Mouse (Mus musculus) thymus, postnatal 25 days (tissue): Measurements from ENCODE around the gene Rec114.
A peak's percentile ranks its signal among the peaks of the same experiment; 100 is the strongest.

Experiments
- DNase-seq: peaks from one replicate; pipeline ENCODE4 v3.0.0; 2022

Gene Rec114

GRCm38 (mm10) chr9:58710642-58711041 lies 33.1 kb downstream of the Rec114 start:
- no peak for DNase-seq

- DNase-seq = peak; percentile 55
Observed at GRCm38 (mm10) chr9:58709939-58710338, 33.8 kb downstream of the Rec114 start.

- no peak for DNase-seq
Observed at GRCm38 (mm10) chr9:58707796-58708195, 36.0 kb downstream of the Rec114 start.

GRCm38 (mm10) chr9:58706024-58706423 lies 37.7 kb downstream of the Rec114 start:
- no peak for DNase-seq

- DNase-seq = no peak
Observed at GRCm38 (mm10) chr9:58703766-58704165, 40.0 kb downstream of the Rec114 start.

GRCm38 (mm10) chr9:58701751-58702150 lies 42.0 kb downstream of the Rec114 start:
- DNase-seq = no peak

- no peak for DNase-seq
Observed at GRCm38 (mm10) chr9:58698486-58698885, 45.3 kb downstream of the Rec114 start.

- DNase-seq = no peak
Observed at GRCm38 (mm10) chr9:58691471-58691870, 52.3 kb downstream of the Rec114 start.

- DNase-seq = no peak
Observed at GRCm38 (mm10) chr9:58690701-58691100, 53.1 kb downstream of the Rec114 start.

GRCm38 (mm10) chr9:58688076-58688475 lies 55.7 kb downstream of the Rec114 start:
- DNase-seq = no peak

- DNase-seq = no peak
Observed at GRCm38 (mm10) chr9:58685290-58685689, 58.5 kb downstream of the Rec114 start.

- DNase-seq = no peak
Observed at GRCm38 (mm10) chr9:58683372-58683771, 60.4 kb downstream of the Rec114 start.

GRCm38 (mm10) chr9:58682106-58682505 lies 61.7 kb downstream of the Rec114 start:
- no peak for DNase-seq

GRCm38 (mm10) chr9:58681411-58681810 lies 62.4 kb downstream of the Rec114 start:
- DNase-seq = no peak

GRCm38 (mm10) chr9:58675371-58675770 lies 68.4 kb downstream of the Rec114 start:
- DNase-seq = no peak

GRCm38 (mm10) chr9:58674736-58675135 lies 69.0 kb downstream of the Rec114 start:
- DNase-seq = no peak

GRCm38 (mm10) chr9:58672474-58672873 lies 71.3 kb downstream of the Rec114 start:
- no peak for DNase-seq

GRCm38 (mm10) chr9:58669819-58670218 lies 73.9 kb downstream of the Rec114 start:
- no peak for DNase-seq

GRCm38 (mm10) chr9:58669071-58669470 lies 74.7 kb downstream of the Rec114 start:
- no peak for DNase-seq

- no peak for DNase-seq
Observed at GRCm38 (mm10) chr9:58668171-58668570, 75.6 kb downstream of the Rec114 start.

GRCm38 (mm10) chr9:58667244-58667643 lies 76.5 kb downstream of the Rec114 start:
- DNase-seq = no peak

GRCm38 (mm10) chr9:58666191-58666590 lies 77.6 kb downstream of the Rec114 start:
- no peak for DNase-seq

- DNase-seq = no peak
Observed at GRCm38 (mm10) chr9:58665492-58665891, 78.3 kb downstream of the Rec114 start.

- DNase-seq = no peak
Observed at GRCm38 (mm10) chr9:58662791-58663190, 81.0 kb downstream of the Rec114 start.

- DNase-seq = no peak
Observed at GRCm38 (mm10) chr9:58662007-58662406, 81.8 kb downstream of the Rec114 start.

GRCm38 (mm10) chr9:58660673-58661072 lies 83.1 kb downstream of the Rec114 start:
- DNase-seq = no peak
